Mouse (Mus musculus) effector memory CD4-positive, alpha-beta T cell, adult 7 months (primary cell): ENCODE measurements around the gene Ptger4. TPM values are rescaled to one million over a fixed set of nuclear protein-coding genes. Genes with fewer than 3 reads are reported as not detected.

Experiments
- polyA plus RNA-seq: library from polyadenylated mRNA; unstranded; fragments of 100-300 nt; shearing (Covaris generic); gene quantifications from one replicate; pipeline ENCODE4 v1.2.1, GENCODE M21; 2017

Ptger4 gene
- polyA plus RNA-seq, result 104 TPM

DNA sequence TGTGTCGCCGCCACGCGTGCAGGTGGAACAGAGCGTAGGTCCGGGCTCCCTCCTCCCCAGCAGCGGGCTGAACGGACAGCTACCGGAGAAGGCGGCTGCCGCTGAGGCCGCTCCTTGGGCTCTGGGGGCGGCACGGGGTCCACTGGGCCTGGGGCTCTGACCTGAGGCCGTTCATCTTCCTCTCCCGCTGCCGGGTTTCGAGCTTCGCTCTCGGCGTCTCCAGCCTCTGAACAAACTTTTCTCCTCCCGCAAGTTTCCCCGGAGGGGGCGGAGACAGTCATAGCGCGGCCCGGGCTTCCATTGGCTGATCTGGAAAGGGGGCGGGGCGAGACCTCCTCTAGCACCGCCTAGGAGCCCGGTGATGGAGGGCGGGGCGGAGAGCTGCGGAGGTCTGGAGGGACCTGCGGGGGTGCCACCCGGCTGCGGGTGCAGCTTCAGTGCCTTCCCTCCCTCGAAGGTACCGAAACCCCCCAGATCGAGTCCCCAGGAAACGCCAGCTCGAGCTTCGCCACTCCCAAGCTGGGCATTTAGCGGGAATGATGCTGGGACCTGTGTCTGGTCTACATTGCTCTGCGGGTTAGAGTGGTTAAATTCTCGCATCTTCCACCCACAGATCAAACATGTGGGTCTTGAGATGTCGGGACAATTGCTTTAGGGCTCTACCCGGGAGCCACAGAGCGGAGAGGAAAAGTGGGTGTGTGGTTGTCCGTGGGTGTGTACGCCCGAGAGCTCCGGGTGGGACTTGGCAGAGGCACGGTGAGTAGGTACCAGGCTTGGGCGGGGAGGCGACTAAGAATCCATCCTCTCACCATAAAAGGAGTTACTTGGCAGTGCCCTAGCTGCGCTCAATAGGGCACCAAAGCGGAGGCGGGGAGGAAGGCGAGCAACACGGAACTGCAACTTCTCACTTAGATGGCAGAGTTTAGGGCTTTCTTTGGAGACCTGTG lies at the start of gene Ptger4:
TSS of gene Ptger4 (minus strand) at position 229 of the 947 bp plus-strand sequence.

DNA sequence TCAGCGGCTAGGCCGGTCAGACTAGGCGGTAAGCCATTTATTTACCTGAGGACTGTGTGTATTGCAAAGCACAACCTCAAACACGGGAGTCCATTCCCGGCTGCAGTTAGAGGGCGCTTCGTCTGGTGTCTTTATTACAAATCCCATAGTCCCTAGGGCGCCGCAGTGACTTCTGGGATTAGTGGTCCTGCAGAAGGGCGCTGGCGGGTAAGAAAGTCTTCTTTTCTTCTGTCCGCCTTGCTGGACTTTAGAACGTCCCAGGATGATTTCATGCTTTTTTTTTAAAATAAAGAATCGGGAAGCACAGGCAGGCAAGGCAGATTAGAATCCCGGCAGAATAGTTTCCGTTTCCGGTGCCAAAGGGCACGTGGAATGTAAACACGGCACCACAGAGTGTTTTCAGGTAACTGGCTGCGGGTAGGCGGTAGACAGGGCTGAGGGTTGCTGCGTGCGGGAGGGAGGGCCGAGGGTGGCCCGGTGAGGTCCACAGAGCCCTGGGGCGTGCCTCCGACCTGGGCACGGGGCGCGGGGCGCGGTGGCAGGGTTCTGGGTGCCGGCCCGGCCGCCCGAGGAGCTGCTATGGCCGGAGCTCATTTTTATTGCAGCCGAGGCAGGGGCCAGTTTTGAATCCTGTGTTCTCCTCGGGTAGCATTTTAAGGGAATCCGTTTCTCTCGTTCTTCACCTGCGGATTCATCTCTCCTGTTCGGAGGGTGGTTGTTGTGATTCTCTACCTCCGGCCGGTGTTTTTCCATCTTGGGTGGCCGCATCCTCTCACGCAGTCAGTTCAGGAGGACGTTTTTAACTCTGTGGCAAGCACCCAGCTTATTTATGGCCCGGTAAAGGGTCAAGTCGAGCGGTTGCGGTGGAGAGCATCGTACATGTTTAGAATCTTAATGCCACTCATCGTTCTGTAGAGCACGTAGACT lies 58.4 kb downstream of the Ptger4 start, which contains the start of gene Ttc33:
TSS of gene Ttc33 (plus strand) at position 160 of the 927 bp plus-strand sequence.

Other genes starting within 250 kb of the Ptger4 start
- not detected for gene C7, start 180.4 kb downstream of the Ptger4 start, polyA plus RNA-seq
- gene Card6, start 135.6 kb downstream of the Ptger4 start, polyA plus RNA-seq, result 34.7 TPM
- gene Rpl37, start 127.5 kb downstream of the Ptger4 start, polyA plus RNA-seq, result 939 TPM
- gene Prkaa1, start 100.3 kb downstream of the Ptger4 start, polyA plus RNA-seq, result 32.6 TPM
- 22.3 TPM for gene Ttc33, start 58.7 kb downstream of the Ptger4 start, polyA plus RNA-seq